ENCODE assay signal across 15 mouse cellular contexts in the genomic region with DNA sequence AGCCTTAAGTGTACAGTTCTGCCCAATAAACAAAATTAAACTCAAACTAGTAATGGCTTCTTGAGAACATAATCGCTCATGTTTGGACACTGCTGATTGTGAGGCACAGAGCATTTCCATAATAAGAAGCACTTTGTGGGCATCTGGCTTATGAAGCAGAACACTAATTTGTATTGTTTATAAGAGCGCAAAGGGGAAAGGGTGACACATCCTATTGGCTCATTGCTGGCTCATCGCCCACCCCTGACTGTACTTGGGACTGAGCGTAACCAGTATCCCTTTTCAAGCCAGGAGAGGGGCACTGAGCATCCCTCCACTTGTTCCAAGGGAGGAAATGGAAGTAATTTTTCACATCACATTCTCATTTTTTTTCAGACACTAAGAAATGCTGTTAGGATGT.
DNase-seq lines count a peak whose midpoint lies in the region; ATAC-seq and TF ChIP-seq lines count a peak whose summit lies in the region.
"Had no signal": no experiment of that assay in that cellular context is flagged by ENCODE, and none has a peak within 500 bp of the region (broad histone marks: within the 10 kb centered on the region; RNA-seq: fewer than 3 reads in every experiment).

No protein-coding gene starts in this region.

- intact Hi-C loops in left cerebral cortex, adult 2 months (cut with DNase I), result no loop called here
- intact Hi-C loops in heart, postnatal 25 days (cut with DNase I), result no loop called here

- no peak for TF ChIP-seq POLR2A in lung, adult 2 months (IDR thresholded peaks at IDR 0.05; ENCODE audit: borderline replicate concordance, extremely low read depth, low read depth, low read length)

- H3K9ac ChIP-seq in forebrain, embryonic 16.5 days (replicated peaks; ENCODE audit: low read depth, low read length), result no peak overlapping the region
- H3K9ac ChIP-seq: lung, embryonic 15.5 days; midbrain, embryonic 12.5 days had no signal

- H3K4me3 ChIP-seq in lung, adult 2 months (replicated peaks; ENCODE audit: extremely low read depth, low read depth, low read length), result no peak overlapping the region
- no peak overlapping the region for H3K4me3 ChIP-seq in left cerebral cortex, adult 2 months
- no peak overlapping the region for H3K4me3 ChIP-seq in forebrain, embryonic 16.5 days (replicated peaks; ENCODE audit: low read length)
- H3K4me3 ChIP-seq: heart, adult 2 months; lung, embryonic 15.5 days; midbrain, embryonic 12.5 days had no signal

- TF ChIP-seq CTCF in lung, adult 2 months (IDR thresholded peaks at IDR 0.05; ENCODE audit: insufficient read depth, low read length), result no peak
- TF ChIP-seq CTCF in left cerebral cortex, adult 2 months (IDR thresholded peaks at IDR 0.05), result no peak

- no peaks in the 10 kb centered on the region for H3K36me3 ChIP-seq in forebrain, embryonic 16.5 days (ENCODE audit: control insufficient read depth, insufficient read depth)
- H3K36me3 ChIP-seq: lung, embryonic 15.5 days; midbrain, embryonic 12.5 days had no signal

- ATAC-seq in frontal cortex, adult (ENCODE audit: low TSS enrichment), result peak; percentile 69
- ATAC-seq in forebrain, embryonic 16.5 days, result no peak
- ATAC-seq: CD4-positive, CD25-positive, alpha-beta regulatory T cell, adult 4 months; hindbrain, embryonic 16.5 days had no signal

- no peak overlapping the region for H3K4me2 ChIP-seq in forebrain, embryonic 16.5 days (ENCODE audit: low read length)
- H3K4me2 ChIP-seq: lung, embryonic 15.5 days; midbrain, embryonic 12.5 days had no signal

- 55% methylated on average over 4 of the region's 4 CpGs for WGBS in lung, adult 2 months
- 85% methylated on average over 4 of the region's 4 CpGs for WGBS in forebrain, embryonic 16.5 days

- 0 out of 2 replicates have a peak overlapping the region, but pooled peaks have one; percentile 28 for H3K27ac ChIP-seq in left cerebral cortex, adult 2 months
- no peak overlapping the region for H3K27ac ChIP-seq in forebrain, embryonic 16.5 days (ENCODE audit: low read length)
- H3K27ac ChIP-seq: heart, adult 2 months; lung, embryonic 15.5 days; midbrain, embryonic 12.5 days had no signal

- H3K27me3 ChIP-seq in forebrain, embryonic 16.5 days (replicated peaks; ENCODE audit: control insufficient read depth, insufficient read depth, low read length), result no peaks in the 10 kb centered on the region
- H3K27me3 ChIP-seq: lung, embryonic 15.5 days; midbrain, embryonic 12.5 days had no signal

- no peaks in the 10 kb centered on the region for H3K4me1 ChIP-seq in lung, adult 2 months (ENCODE audit: control insufficient read depth, insufficient read depth, low read length)
- no peaks in the 10 kb centered on the region for H3K4me1 ChIP-seq in forebrain, embryonic 16.5 days (replicated peaks; ENCODE audit: control insufficient read depth, insufficient read depth, low read length)
- H3K4me1 ChIP-seq: lung, embryonic 15.5 days; midbrain, embryonic 12.5 days had no signal

- H3K9me3 ChIP-seq in forebrain, embryonic 16.5 days (ENCODE audit: control insufficient read depth, low read length), result no peaks in the 10 kb centered on the region
- H3K9me3 ChIP-seq: lung, embryonic 15.5 days; midbrain, embryonic 12.5 days had no signal

- DNase-seq in frontal cortex, postnatal 14 days (ENCODE audit: low spot score in 2 of 2), result no peak
- peak; percentile 56 for DNase-seq in lung, postnatal 10 days
- no peak for DNase-seq in lung, adult 2 months
- peak; percentile 6 for DNase-seq in cerebellum, adult 9-10 months
- peak in 1 of 2 experiments; percentile 17 for DNase-seq in left cerebral cortex, adult 2 months (ENCODE audit: extremely low spot score in 1 of 2, low spot score in 2 of 2)
- DNase-seq in heart, postnatal 25 days (ENCODE audit: low spot score), result no peak
- DNase-seq: heart, adult 2 months; kidney, adult 18-20 months; right cerebral cortex, postnatal 25 days had no signal

Comparison
In these comparisons a context has a peak if more than half of its experiments do, and no peak if none do; other contexts are left out.
1. DNase-seq: peak in lung, postnatal 10 days (single experiment) and cerebellum, adult 9-10 months (single experiment); none in frontal cortex, postnatal 14 days (0 of 2), lung, adult 2 months (single experiment) and heart, postnatal 25 days (single experiment).